Mouse (Mus musculus) spleen, postnatal 10 days (tissue): ENCODE measurements around the gene Pinlyp.
A peak's percentile ranks its signal among the peaks of the same experiment; 100 is the strongest.

ENCODE experiments used
- DNase-seq, 2 experiments: peaks; one replicate each; pipeline ENCODE4 v3.0.0; 2021 to 2022; ENCODE audit warnings: low spot score in 2 of 2

Gene Pinlyp

GRCm38 (mm10) chr7:24546068-24546614 lies at the start of gene Pinlyp, which contains the start of gene Xrcc1:
Gene Pinlyp, minus strand, starts transcription at chr7:24546118.
Gene Xrcc1, plus strand, starts transcription at chr7:24546289.
- peak in 1 of 2 experiments; percentile 45 for DNase-seq

- no peak for DNase-seq
These were observed 49.5 kb upstream of the Pinlyp start for GRCm38 (mm10) chr7:24595464-24595863.

- no peak for DNase-seq
These were observed 48.4 kb upstream of the Pinlyp start for GRCm38 (mm10) chr7:24594309-24594803.

- DNase-seq, result peak; percentile 64 to 77
These were observed 47.8 kb upstream of the Pinlyp start for GRCm38 (mm10) chr7:24593621-24594308.

GRCm38 (mm10) chr7:24592781-24593180 lies 46.9 kb upstream of the Pinlyp start:
- DNase-seq, result no peak

GRCm38 (mm10) chr7:24592163-24592562 lies 46.2 kb upstream of the Pinlyp start:
- no peak for DNase-seq

- DNase-seq, result no peak
These were observed 45.8 kb upstream of the Pinlyp start for GRCm38 (mm10) chr7:24591735-24592134.

- DNase-seq, result no peak
These were observed 42.4 kb upstream of the Pinlyp start for GRCm38 (mm10) chr7:24588336-24588735.

GRCm38 (mm10) chr7:24587330-24588105 lies 41.6 kb upstream of the Pinlyp start, which contains the start of the genes Ethe1 and Zfp575:
Gene Ethe1, plus strand, starts transcription at chr7:24587543.
Gene Zfp575, minus strand, starts transcription at chr7:24587641.
- DNase-seq, result peak in 1 of 2 experiments; percentile 45

- peak in 1 of 2 experiments; percentile 46 for DNase-seq
These were observed 40.9 kb upstream of the Pinlyp start for GRCm38 (mm10) chr7:24586828-24587227.

- DNase-seq, result no peak
These were observed 40.1 kb upstream of the Pinlyp start for GRCm38 (mm10) chr7:24585995-24586394.

GRCm38 (mm10) chr7:24584876-24585275 lies 39.0 kb upstream of the Pinlyp start:
- DNase-seq, result no peak

GRCm38 (mm10) chr7:24577811-24578210 lies 31.9 kb upstream of the Pinlyp start:
- DNase-seq, result no peak

- DNase-seq, result no peak
These were observed 28.4 kb upstream of the Pinlyp start for GRCm38 (mm10) chr7:24574224-24574796.

- no peak for DNase-seq
These were observed 26.5 kb upstream of the Pinlyp start for GRCm38 (mm10) chr7:24572455-24572854.

- DNase-seq, result no peak
These were observed 25.2 kb upstream of the Pinlyp start for GRCm38 (mm10) chr7:24571071-24571470.

- DNase-seq, result no peak
These were observed 22.6 kb upstream of the Pinlyp start for GRCm38 (mm10) chr7:24568512-24568911.

- DNase-seq, result no peak
These were observed 20.3 kb upstream of the Pinlyp start for GRCm38 (mm10) chr7:24566206-24566605.

GRCm38 (mm10) chr7:24565627-24566026 lies 19.7 kb upstream of the Pinlyp start:
- DNase-seq, result peak in 1 of 2 experiments; percentile 45

- DNase-seq, result peak; percentile 77 to 88
These were observed 18.8 kb upstream of the Pinlyp start for GRCm38 (mm10) chr7:24564607-24565265.

GRCm38 (mm10) chr7:24563837-24564206 lies 17.9 kb upstream of the Pinlyp start:
- no peak for DNase-seq
